Mouse (Mus musculus) embryonic fibroblast, embryonic 13.5 days (primary cell): Measurements from ENCODE around the gene Nr2e1.

ENCODE experiments used
- CTCF ChIP-seq: IDR thresholded peaks from 2 replicates; pipeline ENCODE4 v1.5.1; 2011; ENCODE audit warnings: mild to moderate bottlenecking, control low read depth, low read length, moderate library complexity, borderline replicate concordance; ENCODE audit not compliant: insufficient read depth
- POLR2A ChIP-seq: IDR thresholded peaks from 2 replicates; pipeline ENCODE4 v1.6.1; 2011; ENCODE audit warnings: low read depth, mild to moderate bottlenecking, control low read depth, low read length, moderate library complexity

- TF ChIP-seq POLR2A (no peak), CTCF (peak; percentile 47; the same call in 1 of the 2 replicates)
Observed at GRCm38 (mm10) chr10:42601556-42601955, 18.1 kb upstream of the Nr2e1 start.
